Mouse (Mus musculus) megakaryocyte, embryonic 14.5 days (primary cell): ENCODE data around the gene D630039A03Rik.

Source experiments
- FLI1 ChIP-seq: IDR thresholded peaks from 2 replicates; pipeline ENCODE4 v1.6.1; 2012; ENCODE audit warnings: low read length, inconsistent platforms, mixed read lengths
- GATA1 ChIP-seq: IDR thresholded peaks from 3 replicates; pipeline ENCODE4 v1.6.1; 2012; ENCODE audit warnings: mixed read lengths, low read length, inconsistent platforms, borderline replicate concordance

GRCm38 (mm10) chr4:57904211-57904610 is 11.9 kb downstream of the D630039A03Rik start:
- no peak for TF ChIP-seq GATA1
- no peak for TF ChIP-seq FLI1
